8 mouse cellular contexts compared by ENCODE assay signal in genomic region chr11:80183705-80184255, GRCm38 (mm10). TPM values are rescaled to one million over a fixed set of nuclear protein-coding genes. Genes with fewer than 3 reads are reported as not detected.
DNase-seq lines count a peak whose midpoint lies in the region; ATAC-seq and TF ChIP-seq lines count a peak whose summit lies in the region.

Gene Rnf135, plus strand, starts transcription at chr11:80183851.

- peak within 1 kb of the TSS; percentile 43 for H3ac ChIP-seq in myocyte (ENCODE audit: control insufficient read depth, insufficient read length)

- WGBS in heart, embryonic 13.5 days = 1% methylated on average over 33 of the region's 33 CpGs
- WGBS in liver, embryonic 11.5 days = under 1% methylated on average over 33 of the region's 33 CpGs

- peak within 1 kb of the TSS; percentile 94 for H3K9ac ChIP-seq in heart, embryonic 13.5 days
- H3K9ac ChIP-seq in liver, embryonic 11.5 days (ENCODE audit: low read depth, low read length) = peak within 1 kb of the TSS; percentile 95

- H3K4me1 ChIP-seq in heart, embryonic 13.5 days = peaks cover 13% of the 10 kb centered on the region
- H3K4me1 ChIP-seq in liver, embryonic 11.5 days (replicated peaks; ENCODE audit: control insufficient read depth, insufficient read depth, low read length) = no peaks in the 10 kb centered on the region

- DNase-seq in CD4-positive, CD25-positive, alpha-beta regulatory T cell, adult 2 months (ENCODE audit: low read depth, low spot score) = peak; percentile 83
- peak; percentile 32 for DNase-seq in c-Kit-negative CD71-positive TER-119-positive erythroid progenitor cells, embryonic 14.5 days (ENCODE audit: low read depth, low spot score)
- DNase-seq in fat pad, adult 2 months (ENCODE audit: extremely low read depth, low read depth, low spot score) = peak; percentile 52
- DNase-seq in kidney, postnatal 10 days = peak; percentile 98
- DNase-seq in liver, embryonic 11.5 days (ENCODE audit: low spot score) = peak; percentile 86
- DNase-seq in spleen, postnatal 4 days (ENCODE audit: low spot score in 2 of 2) = peak; percentile 85 to 90

- peak within 1 kb of the TSS; percentile 86 for H3K27ac ChIP-seq in heart, embryonic 13.5 days (replicated peaks)
- H3K27ac ChIP-seq in liver, embryonic 11.5 days (ENCODE audit: low read depth, low read length) = peak within 1 kb of the TSS; percentile 82

- TF ChIP-seq POLR2A in myocyte (IDR thresholded peaks at IDR 0.05; ENCODE audit: insufficient read length, low read depth) = peak; percentile 92

- no peaks in the 10 kb centered on the region for H3K9me3 ChIP-seq in heart, embryonic 13.5 days
- no peaks in the 10 kb centered on the region for H3K9me3 ChIP-seq in liver, embryonic 11.5 days (ENCODE audit: control insufficient read depth, low read length)

- H3K36me3 ChIP-seq in heart, embryonic 13.5 days = no peaks in the 10 kb centered on the region
- H3K36me3 ChIP-seq in liver, embryonic 11.5 days (ENCODE audit: control insufficient read depth, insufficient read depth, low read length) = no peaks in the 10 kb centered on the region
- H3K36me3 ChIP-seq in myocyte (ENCODE audit: control insufficient read depth, insufficient read depth) = no peaks in the 10 kb centered on the region

- H3K4me2 ChIP-seq in heart, embryonic 13.5 days = peak within 1 kb of the TSS; percentile 76
- peak within 1 kb of the TSS; percentile 78 for H3K4me2 ChIP-seq in liver, embryonic 11.5 days
- peak within 1 kb of the TSS; percentile 73 for H3K4me2 ChIP-seq in myocyte (ENCODE audit: low read depth)

- peak; percentile 78 for ATAC-seq in heart, embryonic 13.5 days (ENCODE audit: extremely low read depth, insufficient number of reproducible peaks, low FRiP score, low TSS enrichment)
- ATAC-seq in liver, embryonic 11.5 days (replicated peaks; ENCODE audit: low FRiP score) = peak; percentile 96

- H3K27me3 ChIP-seq in heart, embryonic 13.5 days (replicated peaks) = no peaks in the 10 kb centered on the region
- no peaks in the 10 kb centered on the region for H3K27me3 ChIP-seq in liver, embryonic 11.5 days (replicated peaks; ENCODE audit: control insufficient read depth, insufficient read depth, low read length)
- H3K27me3 ChIP-seq in myocyte (ENCODE audit: control insufficient read depth, insufficient read depth, insufficient read length) = no peaks in the 10 kb centered on the region

- no peaks in the 10 kb centered on the region for H3K79me2 ChIP-seq in myocyte (ENCODE audit: control insufficient read depth, insufficient read depth)

- peak within 1 kb of the TSS; percentile 83 for H3K4me3 ChIP-seq in heart, embryonic 13.5 days
- H3K4me3 ChIP-seq in liver, embryonic 11.5 days (ENCODE audit: low read depth, low read length) = peak within 1 kb of the TSS; percentile 85
- H3K4me3 ChIP-seq in myocyte = peak within 1 kb of the TSS; percentile 66

TF ChIP-seq in myocyte, 11 proteins besides CTCF, POLR2A, EP300 and RAD21:
- TF ChIP-seq REST (IDR thresholded peaks at IDR 0.05; ENCODE audit: insufficient read depth, insufficient read length) (no peak), MYOD1 (IDR thresholded peaks at IDR 0.05; ENCODE audit: control insufficient read depth in 1 of 3, insufficient read length in 2 of 3, low read depth in 2 of 3) (no peak), MYOG (IDR thresholded peaks at IDR 0.05; ENCODE audit: control insufficient read depth in 1 of 3, insufficient read depth in 1 of 3, insufficient read length in 2 of 3, low read depth in 2 of 3) (no peak), SRF (IDR thresholded peaks at IDR 0.05; ENCODE audit: control insufficient read depth, insufficient read length, low read depth) (no peak), CEBPB (IDR thresholded peaks at IDR 0.05; ENCODE audit: insufficient read depth, poor library complexity, severe bottlenecking) (no peak), USF1 (IDR thresholded peaks at IDR 0.05; ENCODE audit: low read depth) (no peak), POLR2AphosphoS2 (IDR thresholded peaks at IDR 0.05; ENCODE audit: insufficient read length, low read depth) (peak; percentile 88), TCF3 (IDR thresholded peaks at IDR 0.05; ENCODE audit: insufficient read length, low read depth) (no peak)

RNA-seq across cellular contexts. Expression of gene Rnf135, which starts in this region (rescaled TPM):
- polyA plus RNA-seq in heart, embryonic 13.5 days (2015; fragmentation: Nextera tagmentation; extraction: Ambion mirVana) = 10.6 and 11.7 TPM in 2 replicates
- 5.7 and 5.9 TPM in 2 replicates for polyA plus RNA-seq in liver, embryonic 11.5 days (2014; fragmentation: Nextera tagmentation; extraction: Ambion mirVana)
- 5.1 TPM for polyA plus RNA-seq in myocyte (2012; fragmentation: generic; extraction: Trizol)

Comparison
In these comparisons a context has a peak if more than half of its experiments do, and no peak if none do; other contexts are left out.
1. Peak in every context shown above with its lines: DNase-seq, ATAC-seq, H3K4me3 ChIP-seq and H3K27ac ChIP-seq.
2. DNase-seq: peak in every context shown above with its lines; median percentile 98 in kidney, postnatal 10 days; 88 in spleen, postnatal 4 days; 86 in liver, embryonic 11.5 days; 83 in CD4-positive, CD25-positive, alpha-beta regulatory T cell, adult 2 months; 52 in fat pad, adult 2 months; 32 in c-Kit-negative CD71-positive TER-119-positive erythroid progenitor cells, embryonic 14.5 days.